Mouse (Mus musculus): ENCODE data around the gene Gm14743. TPM values are rescaled to one million over a fixed set of nuclear protein-coding genes. Genes with fewer than 3 reads are reported as not detected.

Gm14743 gene
- not detected for polyA plus RNA-seq (2015; fragmentation: Illumina TruSeq; extraction: RNeasy Lipid Tissue Mini Kit (QIAGEN cat#74804); ENCODE audit: insufficient read depth, low replicate concordance)

DNA sequence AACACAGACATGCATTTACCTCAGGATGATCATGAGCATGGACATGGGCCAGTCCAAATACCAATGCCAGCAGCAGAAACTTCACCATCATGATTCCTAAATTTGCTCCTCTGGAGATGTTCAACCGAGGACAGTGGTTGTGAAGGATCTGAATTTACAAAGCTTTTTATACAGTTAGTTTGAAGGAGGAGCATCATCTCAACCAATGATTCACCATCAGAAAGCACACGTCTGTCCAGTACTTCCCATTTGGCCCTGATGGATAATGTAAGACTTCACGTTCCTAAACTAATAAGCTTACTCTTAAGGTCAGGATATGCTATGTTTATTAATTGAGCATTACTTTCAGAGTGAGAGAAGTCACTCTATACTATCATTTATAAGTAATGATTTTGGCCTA is at the start of gene Gm14743:
Gene Gm14743, minus strand, starts transcription at position 101 of the 400 bp plus-strand sequence.

Other genes with a start within 250 kb of the Gm14743 start
- gene Obp1a, start 154.5 kb downstream of the Gm14743 start, polyA plus RNA-seq (2015; fragmentation: Illumina TruSeq; extraction: RNeasy Lipid Tissue Mini Kit (QIAGEN cat#74804); ENCODE audit: insufficient read depth, low replicate concordance) = not detected
- gene Gm5938, start 120.5 kb downstream of the Gm14743 start, polyA plus RNA-seq (2015; fragmentation: Illumina TruSeq; extraction: RNeasy Lipid Tissue Mini Kit (QIAGEN cat#74804); ENCODE audit: insufficient read depth, low replicate concordance) = not detected
- gene Obp1b, start 59.1 kb downstream of the Gm14743 start, polyA plus RNA-seq (2015; fragmentation: Illumina TruSeq; extraction: RNeasy Lipid Tissue Mini Kit (QIAGEN cat#74804); ENCODE audit: insufficient read depth, low replicate concordance) = not detected
- gene 4930480E11Rik, start 123.7 kb upstream of the Gm14743 start, polyA plus RNA-seq (2015; fragmentation: Illumina TruSeq; extraction: RNeasy Lipid Tissue Mini Kit (QIAGEN cat#74804); ENCODE audit: insufficient read depth, low replicate concordance) = not detected